Mouse (Mus musculus) c-Kit-negative CD71-positive TER-119-positive erythroid progenitor cells, embryonic 14.5 days (primary cell): ENCODE data around the gene Gfy.

Experiments
- DNase-seq: peaks from one replicate; pipeline ENCODE4 v3.0.0-alpha.2; 2013; ENCODE audit warnings: low read depth, low spot score

Gene Gfy

GRCm38 (mm10) chr7:45127700-45128224 is 51.6 kb downstream of the Gfy start:
- DNase-seq: no peak

- DNase-seq: no peak
Measured at GRCm38 (mm10) chr7:45126844-45127699, 52.3 kb downstream of the Gfy start.
